Mouse (Mus musculus) ES-Bruce4 (cell line): ENCODE measurements around the gene Cacng2.

Source experiments
- CTCF ChIP-seq: IDR thresholded peaks from one replicate; pipeline ENCODE4 v1.8.1; 2011; ENCODE audit warnings: low read depth, low read length
- EP300 ChIP-seq: IDR thresholded peaks from 2 replicates; pipeline ENCODE4 v1.6.1; 2011; ENCODE audit warnings: low read depth, low read length; ENCODE audit not compliant: insufficient read depth
- POLR2A ChIP-seq: IDR thresholded peaks from one replicate; pipeline ENCODE4 v1.8.1; 2011; ENCODE audit warnings: low read length; ENCODE audit not compliant: insufficient read depth

DNA sequence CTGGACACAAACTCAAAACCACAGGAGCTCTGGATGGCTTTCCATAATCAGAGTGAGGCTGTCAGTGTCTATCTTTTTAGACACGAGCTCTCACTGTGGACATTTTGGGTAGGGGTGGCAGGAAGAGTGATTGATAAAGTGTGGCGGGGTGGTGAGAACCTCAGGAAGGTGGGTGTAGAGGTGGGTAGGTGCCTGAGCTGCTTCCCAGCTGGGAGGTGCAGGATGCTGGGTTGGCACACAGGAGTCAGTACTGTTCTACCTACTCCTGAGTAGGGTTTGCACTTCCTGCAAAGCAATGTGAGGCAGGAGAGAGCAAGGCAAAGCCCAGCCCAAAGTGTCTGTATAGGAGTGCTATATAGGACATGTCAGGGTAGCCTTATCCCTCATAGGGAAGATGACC, 69.9 kb downstream of the Cacng2 start:
- TF ChIP-seq POLR2A (no peak), CTCF (no peak), EP300 (no peak)
